Mouse (Mus musculus) adrenal gland, postnatal 4 days (tissue): ENCODE data around the gene Timm10b. TPM values are rescaled to one million over a fixed set of nuclear protein-coding genes. Genes with fewer than 3 reads are reported as not detected.

Experiments used
- DNase-seq, 2 experiments: peaks; one replicate each; pipeline ENCODE4 v3.0.0; 2021 to 2022; ENCODE audit warnings: low spot score in 2 of 2, mixed read lengths in 2 of 2
- total RNA-seq, 2 experiments: library from RNA; stranded (reverse); gene quantifications; 2 replicates each; pipeline ENCODE4 v1.2.3; 2021

Timm10b gene
- total RNA-seq, 2 experiments from 2014 or later = 115 to 116 TPM

- peak; percentile 67 to 90 for DNase-seq
These were observed 507 bp downstream of the Timm10b start, which contains the start of the genes Arfip2 and Gm45799 for GRCm38 (mm10) chr7:105640233-105640893. Gene Arfip2, minus strand, starts transcription at chr7:105640416. Gene Gm45799, plus strand, starts transcription at chr7:105640552.

- DNase-seq = no peak
These were observed 1.0 kb downstream of the Timm10b start for GRCm38 (mm10) chr7:105640894-105641255.

- no peak for DNase-seq
These were observed 2.1 kb downstream of the Timm10b start for GRCm38 (mm10) chr7:105641936-105642335.

- DNase-seq = peak in 1 of 2 experiments; percentile 54
These were observed 11.0 kb downstream of the Timm10b start, which contains the start of gene Dnhd1 for GRCm38 (mm10) chr7:105650639-105651435. Gene Dnhd1, plus strand, starts transcription at chr7:105650827.

GRCm38 (mm10) chr7:105685541-105686197 is 45.8 kb downstream of the Timm10b start:
- no peak for DNase-seq

- no peak for DNase-seq
These were observed 51.0 kb downstream of the Timm10b start for GRCm38 (mm10) chr7:105690875-105691274.

Other genes starting within 250 kb of the Timm10b start
- gene Fam160a2, start 240.0 kb upstream of the Timm10b start, total RNA-seq = 10 to 100 TPM; 35.0 to 41.9 TPM
- gene Cnga4, start 235.5 kb upstream of the Timm10b start, total RNA-seq = not detected
- gene Cckbr, start 214.3 kb upstream of the Timm10b start, total RNA-seq = under 1 TPM; 0.22 to 0.23 TPM
- gene Cavin3, start 157.8 kb upstream of the Timm10b start, total RNA-seq = 10 to 100 TPM; 53.5 to 56.8 TPM
- gene Smpd1, start 85.7 kb upstream of the Timm10b start, total RNA-seq = 10 to 100 TPM; 39.4 to 40.3 TPM
- 10 to 100 TPM; 36.8 to 42.3 TPM for gene Apbb1, start 58.4 kb upstream of the Timm10b start, total RNA-seq
- 100 to 1,000 TPM in 1 of 2 experiments, 10 to 100 TPM in 1; 10.6 to 269 TPM for gene Hpx, start 39.9 kb upstream of the Timm10b start, total RNA-seq
- gene Trim3, start 6.5 kb upstream of the Timm10b start, total RNA-seq = 10 to 100 TPM; 51.4 to 56.7 TPM
- gene Arfip2, start 360 bp downstream of the Timm10b start, total RNA-seq = 10 to 100 TPM; 74.7 to 80.7 TPM
- 10 to 100 TPM in 1 of 2 experiments, 1 to 10 TPM in 1; 8.5 to 12.2 TPM for gene Gm45799, start 496 bp downstream of the Timm10b start, total RNA-seq
- gene Dnhd1, start 10.8 kb downstream of the Timm10b start, total RNA-seq = 1 to 10 TPM; 5.9 to 7.1 TPM
- gene Ilk, start 96.5 kb downstream of the Timm10b start, total RNA-seq = 100 to 1,000 TPM; 145 to 148 TPM
- gene Rrp8, start 97.3 kb downstream of the Timm10b start, total RNA-seq = 10 to 100 TPM; 21.0 to 21.2 TPM
- gene Taf10, start 104.3 kb downstream of the Timm10b start, total RNA-seq = 100 to 1,000 TPM; 161 to 175 TPM
- 10 to 100 TPM; 85.0 to 95.7 TPM for gene Tpp1, start 112.2 kb downstream of the Timm10b start, total RNA-seq
- 10 to 100 TPM; 23.7 to 29.4 TPM for gene Dchs1, start 147.6 kb downstream of the Timm10b start, total RNA-seq
- 100 to 1,000 TPM; 170 to 182 TPM for gene Mrpl17, start 171.0 kb downstream of the Timm10b start, total RNA-seq